Mouse (Mus musculus) hindbrain, embryonic 11.5 days (tissue): ENCODE results near the gene Klk8. TPM values are rescaled to one million over a fixed set of nuclear protein-coding genes. Genes with fewer than 3 reads are reported as not detected.

Source experiments
- ATAC-seq: fragments of 200-750 bp; cut with Nextera tagmentation; 2 replicates; pipeline ENCODE4 v1.8.0; 2017; ENCODE audit warnings: mild to moderate bottlenecking, moderate TSS enrichment, moderate library complexity; ENCODE audit not compliant: low FRiP score
- DNase-seq: peaks from one replicate; pipeline ENCODE4 v3.0.0-alpha.2; 2015; ENCODE audit warnings: low spot score
- H3K27ac ChIP-seq: fragments of 300-500 bp; sonication (generic); 2 replicates; pipeline ENCODE4 v1.5.1; 2014; ENCODE audit warnings: mild to moderate bottlenecking, low read depth, low read length
- H3K27me3 ChIP-seq: fragments of 300-500 bp; sonication (generic); 2 replicates; pipeline ENCODE4 v1.6.1; 2014; ENCODE audit warnings: mild to moderate bottlenecking, low read length, moderate library complexity, mixed read lengths; ENCODE audit not compliant: control insufficient read depth, insufficient read depth
- H3K36me3 ChIP-seq: fragments of 300-500 bp; sonication (generic); 2 replicates; pipeline ENCODE4 v1.6.1; 2014; ENCODE audit warnings: mild to moderate bottlenecking, low read length, moderate library complexity, mixed read lengths; ENCODE audit not compliant: control insufficient read depth, insufficient read depth
- H3K4me1 ChIP-seq: fragments of 300-500 bp; sonication (generic); replicated peaks from 2 replicates; pipeline ENCODE4 v1.6.1; 2014; ENCODE audit warnings: low read length, mixed read lengths; ENCODE audit not compliant: control insufficient read depth, insufficient read depth
- H3K4me2 ChIP-seq: fragments of 300-500 bp; sonication (generic); replicated peaks from 2 replicates; pipeline ENCODE4 v1.6.1; 2014; ENCODE audit warnings: mild to moderate bottlenecking, low read depth, low read length
- H3K4me3 ChIP-seq: fragments of 300-500 bp; sonication (generic); 2 replicates; pipeline ENCODE4 v1.5.1; 2014; ENCODE audit warnings: low read depth, low read length
- H3K9ac ChIP-seq: fragments of 300-500 bp; sonication (generic); 2 replicates; pipeline ENCODE4 v1.6.1; 2014; ENCODE audit warnings: low read depth, low read length
- H3K9me3 ChIP-seq: fragments of 300-500 bp; sonication (generic); 2 replicates; pipeline ENCODE4 v1.6.1; 2016; ENCODE audit warnings: low read length; ENCODE audit not compliant: control insufficient read depth
- WGBS: fragments of 180-500 bp; shearing (Covaris S2); extraction: QIAGEN DNeasy Blood & Tissue Kit; methylation state at CpG from one replicate; pipeline ENCODE4 v1.1.7; 2014; 5-methylcytosine and 5-hydroxymethylcytosine counted together
- polyA plus RNA-seq: library from polyadenylated mRNA; unstranded; fragments of >200 nt; fragmentation: Nextera tagmentation; extraction: Ambion mirVana; gene quantifications from 2 replicates; pipeline ENCODE4 v1.2.1, GENCODE M21; 2014

The Klk8 gene
- polyA plus RNA-seq, 1 experiment from 2014 or later = 10.9 TPM

GRCm38 (mm10) chr7:43781541-43781940, 15.8 kb upstream of the Klk8 start:
- Histone ChIP-seq H3K36me3 (no peaks in the 10 kb centered on the region), H3K4me3 (no peak overlapping the region), H3K9ac (no peak overlapping the region), H3K9me3 (no peaks in the 10 kb centered on the region), H3K27ac (no peak overlapping the region), H3K4me2 (no peak overlapping the region), H3K27me3 (no peaks in the 10 kb centered on the region), H3K4me1 (no peaks in the 10 kb centered on the region)
- DNase-seq (no peak), ATAC-seq (no peak)
- 87% methylated on average over 11 of the region's 11 CpGs for WGBS

GRCm38 (mm10) chr7:43782275-43783265, 14.8 kb upstream of the Klk8 start:
- Histone ChIP-seq H3K4me1 (no peaks in the 10 kb centered on the region), H3K4me2 (peak overlapping the region; percentile 45), H3K27me3 (no peaks in the 10 kb centered on the region), H3K9me3 (no peaks in the 10 kb centered on the region), H3K9ac (peak overlapping the region; percentile 43; the same call in 1 of the 2 replicates), H3K4me3 (peak overlapping the region; percentile 6; the same call in 1 of the 2 replicates), H3K27ac (no peak overlapping the region), H3K36me3 (no peaks in the 10 kb centered on the region)
- peak; percentile 82 for ATAC-seq
- DNase-seq = peak; percentile 95
- WGBS = 6% methylated on average over 36 of the region's 36 CpGs

GRCm38 (mm10) chr7:43785286-43785685, 12.1 kb upstream of the Klk8 start:
- Histone ChIP-seq H3K27ac (no peak overlapping the region), H3K4me3 (no peak overlapping the region), H3K4me2 (no peak overlapping the region), H3K36me3 (no peaks in the 10 kb centered on the region), H3K9me3 (no peaks in the 10 kb centered on the region), H3K9ac (no peak overlapping the region), H3K27me3 (no peaks in the 10 kb centered on the region), H3K4me1 (no peaks in the 10 kb centered on the region)
- WGBS = 93% methylated on average over 1 of the region's 1 CpGs
- DNase-seq (no peak), ATAC-seq (no peak)

GRCm38 (mm10) chr7:43788096-43788495, 9.3 kb upstream of the Klk8 start:
- H3K27me3 ChIP-seq = no peaks in the 10 kb centered on the region
- no peaks in the 10 kb centered on the region for H3K9me3 ChIP-seq
- DNase-seq (no peak), ATAC-seq (no peak)
- no peak overlapping the region for H3K4me3 ChIP-seq
- no peak overlapping the region for H3K27ac ChIP-seq
- no peak overlapping the region for H3K4me2 ChIP-seq
- 81% methylated on average over 3 of the region's 3 CpGs for WGBS
- no peaks in the 10 kb centered on the region for H3K4me1 ChIP-seq
- H3K36me3 ChIP-seq = no peaks in the 10 kb centered on the region
- no peak overlapping the region for H3K9ac ChIP-seq

GRCm38 (mm10) chr7:43789295-43789694, 8.1 kb upstream of the Klk8 start:
- WGBS = 74% methylated on average over 2 of the region's 2 CpGs
- no peak for ATAC-seq
- Histone ChIP-seq H3K27ac (no peak overlapping the region), H3K36me3 (no peaks in the 10 kb centered on the region), H3K9me3 (no peaks in the 10 kb centered on the region), H3K27me3 (no peaks in the 10 kb centered on the region), H3K4me3 (no peak overlapping the region), H3K9ac (no peak overlapping the region), H3K4me2 (no peak overlapping the region), H3K4me1 (no peaks in the 10 kb centered on the region)
- DNase-seq = no peak

GRCm38 (mm10) chr7:43791591-43791990, 5.8 kb upstream of the Klk8 start, which contains the start of gene Klk9:
Gene Klk9 (plus strand): TSS chr7:43791891.
- WGBS = 78% methylated on average over 7 of the region's 7 CpGs
- Histone ChIP-seq H3K4me2 (no peak within 1 kb of the TSS), H3K36me3 (no peaks in the 10 kb centered on the region), H3K27me3 (peaks cover 6% of the 10 kb centered on the region), H3K27ac (no peak within 1 kb of the TSS), H3K4me3 (no peak within 1 kb of the TSS), H3K4me1 (no peaks in the 10 kb centered on the region), H3K9ac (no peak within 1 kb of the TSS), H3K9me3 (no peaks in the 10 kb centered on the region)
- ATAC-seq (no peak), DNase-seq (no peak)

- Histone ChIP-seq H3K27ac (no peak overlapping the region), H3K4me1 (no peaks in the 10 kb centered on the region), H3K36me3 (no peaks in the 10 kb centered on the region), H3K4me2 (peak overlapping the region; percentile 67), H3K9me3 (no peaks in the 10 kb centered on the region), H3K27me3 (peaks cover 16% of the 10 kb centered on the region), H3K4me3 (peak overlapping the region; percentile 32), H3K9ac (no peak overlapping the region; the same call in 1 of the 2 replicates)
- ATAC-seq = no peak
- WGBS = 9% methylated on average over 8 of the region's 8 CpGs
- peak; percentile 8 for DNase-seq
These were observed 1.0 kb upstream of the Klk8 start for GRCm38 (mm10) chr7:43796355-43796754.

GRCm38 (mm10) chr7:43797844-43798462, 576 bp downstream of the Klk8 start:
- Histone ChIP-seq H3K9me3 (no peaks in the 10 kb centered on the region), H3K36me3 (no peaks in the 10 kb centered on the region), H3K27ac (no peak overlapping the region), H3K4me2 (peak overlapping the region; percentile 67; the same call in 1 of the 2 replicates), H3K4me1 (no peaks in the 10 kb centered on the region), H3K27me3 (peaks cover 16% of the 10 kb centered on the region), H3K9ac (no peak overlapping the region), H3K4me3 (no peak overlapping the region; the same call in 1 of the 2 replicates)
- peak; percentile 9 for DNase-seq
- peak; percentile 17; the same call in 1 of the 2 replicates for ATAC-seq
- 43% methylated on average over 13 of the region's 13 CpGs for WGBS
